Mouse (Mus musculus): ENCODE results near the gene Traf3ip1. TPM values are rescaled to one million over a fixed set of nuclear protein-coding genes. Genes with fewer than 3 reads are reported as not detected.

Traf3ip1 gene
- polyA plus RNA-seq, 1 experiment = 8.0 TPM

DNA sequence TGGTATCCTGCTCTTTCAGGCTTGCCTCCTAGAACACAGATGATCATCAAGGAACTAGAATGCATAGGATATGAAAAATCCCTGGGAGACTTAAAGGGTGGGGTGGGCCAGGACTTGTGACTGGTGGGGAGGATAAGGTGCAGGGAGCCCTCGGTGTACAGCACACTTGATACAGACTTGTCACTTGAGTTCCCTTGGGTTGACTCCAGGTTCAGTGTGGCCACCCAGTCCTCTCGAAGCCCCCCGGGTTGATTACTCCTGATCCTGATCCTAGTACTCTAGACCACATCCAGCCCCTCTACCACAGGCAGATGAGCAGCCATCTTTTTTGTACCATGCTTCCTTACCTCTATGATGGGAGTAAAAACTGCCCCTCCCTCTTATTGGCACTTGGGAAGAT, 39.5 kb upstream of the Traf3ip1 start:
- TF ChIP-seq CTCF (IDR thresholded peaks at IDR 0.05; ENCODE audit: borderline replicate concordance, insufficient read depth, low read length) (no peak), POLR2A (IDR thresholded peaks at IDR 0.05; ENCODE audit: low read depth, low read length) (no peak)
- Histone ChIP-seq H3K4me3 (ENCODE audit: insufficient read depth, low read length) (no peak overlapping the region), H3K27ac (ENCODE audit: insufficient read depth, low read length) (no peak overlapping the region), H3K4me1 (ENCODE audit: control insufficient read depth, insufficient read depth, low read length) (peaks cover 8% of the 10 kb centered on the region)

DNA sequence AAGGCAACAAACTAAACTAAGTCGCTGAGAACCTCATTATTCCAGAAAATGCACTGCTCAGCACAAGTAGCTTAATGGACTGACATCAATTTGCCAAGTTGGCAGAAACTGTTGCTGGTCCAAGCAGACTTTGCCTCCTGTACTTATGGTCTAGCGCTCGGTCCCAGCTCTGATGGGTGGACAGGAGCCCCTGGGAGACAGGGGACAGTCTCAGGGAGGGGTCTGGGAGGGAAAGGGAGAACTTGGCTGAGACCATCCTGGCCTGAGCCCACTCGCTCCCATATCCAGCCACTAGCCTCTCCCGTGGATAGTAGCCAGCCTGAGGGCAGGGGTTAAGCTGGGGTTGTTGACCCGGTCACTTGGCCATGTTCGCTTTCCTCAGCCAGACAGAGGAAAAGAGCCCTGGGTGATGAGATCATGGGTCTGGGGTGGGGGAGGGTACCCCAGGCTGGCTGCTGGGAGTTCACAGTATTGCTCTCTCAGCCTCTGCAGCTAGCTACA, 38.7 kb upstream of the Traf3ip1 start:
- Histone ChIP-seq H3K4me1 (ENCODE audit: control insufficient read depth, insufficient read depth, low read length) (peaks cover 10% of the 10 kb centered on the region), H3K4me3 (ENCODE audit: insufficient read depth, low read length) (no peak overlapping the region), H3K27ac (ENCODE audit: insufficient read depth, low read length) (peak overlapping the region; percentile 64)
- TF ChIP-seq CTCF (IDR thresholded peaks at IDR 0.05; ENCODE audit: borderline replicate concordance, insufficient read depth, low read length) (no peak), POLR2A (IDR thresholded peaks at IDR 0.05; ENCODE audit: low read depth, low read length) (no peak)

DNA sequence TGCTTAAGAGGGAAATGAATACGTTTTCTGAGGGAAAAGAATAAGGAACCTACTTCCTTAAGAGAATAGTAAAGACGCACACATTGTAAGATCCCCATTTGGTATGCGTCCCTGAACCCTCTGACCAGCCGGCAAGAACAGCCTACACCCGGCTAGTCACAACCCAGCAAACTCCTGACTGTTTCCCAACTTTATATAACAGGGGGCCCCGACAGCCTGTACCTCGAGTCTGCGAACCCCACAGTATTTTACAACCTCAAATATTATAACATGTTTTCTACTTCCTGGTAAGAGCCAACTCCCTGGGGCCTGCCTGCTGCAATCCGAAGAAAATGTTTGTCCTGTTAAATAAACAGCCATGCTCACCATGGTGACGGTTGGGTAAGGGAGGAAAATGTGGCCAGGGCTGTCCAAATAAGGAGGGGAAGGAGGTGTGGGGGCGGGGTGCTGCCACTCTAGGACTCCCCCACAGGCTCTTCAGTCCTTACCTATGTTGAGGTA, 38.1 kb upstream of the Traf3ip1 start:
- Histone ChIP-seq H3K27ac (ENCODE audit: insufficient read depth, low read length) (peak overlapping the region; percentile 64), H3K4me1 (ENCODE audit: control insufficient read depth, insufficient read depth, low read length) (peaks cover 10% of the 10 kb centered on the region), H3K4me3 (ENCODE audit: insufficient read depth, low read length) (no peak overlapping the region)
- TF ChIP-seq POLR2A (IDR thresholded peaks at IDR 0.05; ENCODE audit: low read depth, low read length) (no peak), CTCF (IDR thresholded peaks at IDR 0.05; ENCODE audit: borderline replicate concordance, insufficient read depth, low read length) (no peak)

DNA sequence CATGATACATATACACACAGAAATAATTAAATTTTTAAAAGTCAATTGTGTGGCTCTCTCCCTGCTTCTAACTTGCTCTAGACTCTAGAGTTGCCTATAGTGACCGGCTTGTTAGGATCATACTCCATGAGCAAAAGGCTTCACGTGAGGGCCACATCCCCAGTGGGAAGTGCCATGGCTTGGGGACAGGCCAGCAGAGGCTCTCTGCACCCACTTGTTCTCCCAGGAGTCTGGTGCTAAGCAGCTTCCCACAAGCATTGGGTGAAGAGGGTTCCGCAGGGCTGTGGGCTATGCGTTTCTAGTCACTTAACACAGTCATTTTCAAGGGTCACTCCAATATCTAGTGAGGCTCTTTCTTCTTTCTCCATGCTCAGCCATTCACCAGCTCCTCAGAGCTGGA, 37.3 kb upstream of the Traf3ip1 start:
- peaks cover 10% of the 10 kb centered on the region for H3K4me1 ChIP-seq (ENCODE audit: control insufficient read depth, insufficient read depth, low read length)
- no peak for TF ChIP-seq CTCF (IDR thresholded peaks at IDR 0.05; ENCODE audit: borderline replicate concordance, insufficient read depth, low read length)
- TF ChIP-seq POLR2A (IDR thresholded peaks at IDR 0.05; ENCODE audit: low read depth, low read length) = no peak

DNA sequence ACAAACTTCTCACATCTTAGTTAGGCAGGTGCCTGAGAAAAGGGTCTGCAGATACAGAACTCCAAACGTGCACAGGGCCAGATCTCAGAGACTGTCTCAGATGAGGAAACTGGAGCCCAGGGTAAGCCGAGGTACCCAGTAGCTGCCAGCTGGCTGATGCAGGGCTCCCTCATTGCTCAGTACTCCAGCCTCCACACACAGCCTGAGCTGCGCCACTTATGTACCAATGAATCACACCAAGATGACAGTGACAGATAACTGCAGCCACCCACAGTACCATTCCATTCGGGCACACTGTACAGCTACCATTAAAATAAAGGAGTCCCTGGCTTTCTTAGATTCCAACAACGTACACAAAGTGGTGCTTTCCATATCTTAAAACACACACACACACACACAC, 36.7 kb upstream of the Traf3ip1 start:
- Histone ChIP-seq H3K4me1 (ENCODE audit: control insufficient read depth, insufficient read depth, low read length) (peaks cover 10% of the 10 kb centered on the region), H3K4me3 (ENCODE audit: insufficient read depth, low read length) (no peak overlapping the region), H3K27ac (ENCODE audit: insufficient read depth, low read length) (peak overlapping the region; percentile 57)
- TF ChIP-seq POLR2A (IDR thresholded peaks at IDR 0.05; ENCODE audit: low read depth, low read length) = no peak
- TF ChIP-seq CTCF (IDR thresholded peaks at IDR 0.05; ENCODE audit: borderline replicate concordance, insufficient read depth, low read length) = no peak

More for the DNA sequence above, 37.3 kb upstream of the Traf3ip1 start:
- Histone ChIP-seq H3K27ac (ENCODE audit: insufficient read depth, low read length) (no peak overlapping the region), H3K4me3 (ENCODE audit: insufficient read depth, low read length) (no peak overlapping the region)

DNA sequence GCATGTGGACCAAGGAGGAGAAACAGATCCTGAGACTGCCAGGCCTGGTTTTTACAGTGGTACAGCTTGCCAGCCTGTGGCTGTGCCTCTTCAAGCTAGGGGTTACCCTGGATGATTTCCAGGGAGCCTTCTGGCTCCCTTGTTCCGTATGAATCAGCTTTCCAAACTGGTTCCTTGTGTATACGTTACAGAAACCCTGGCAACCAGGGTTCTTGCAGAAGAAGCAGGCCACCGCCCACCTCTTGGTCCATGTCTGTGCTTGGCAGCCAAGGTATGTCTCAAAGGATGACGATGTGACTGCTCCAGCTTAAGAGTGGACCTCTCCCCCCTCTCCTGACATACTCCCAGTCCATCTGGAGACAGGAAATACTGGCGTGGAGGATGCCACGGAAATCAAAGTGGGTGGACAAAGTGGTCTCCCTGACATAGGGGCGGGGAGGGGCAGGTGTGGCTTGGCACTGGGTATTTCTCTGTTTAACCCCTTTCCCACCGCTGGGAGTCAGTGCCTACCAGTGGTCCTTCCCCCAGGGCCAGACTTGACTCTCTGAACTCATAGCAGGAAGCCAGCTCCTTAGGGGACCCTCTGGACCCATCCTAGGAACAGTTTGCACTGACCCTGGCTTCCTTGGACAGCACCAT, 36.1 kb upstream of the Traf3ip1 start:
- H3K27ac ChIP-seq (ENCODE audit: insufficient read depth, low read length) = peak overlapping the region; percentile 57

DNA sequence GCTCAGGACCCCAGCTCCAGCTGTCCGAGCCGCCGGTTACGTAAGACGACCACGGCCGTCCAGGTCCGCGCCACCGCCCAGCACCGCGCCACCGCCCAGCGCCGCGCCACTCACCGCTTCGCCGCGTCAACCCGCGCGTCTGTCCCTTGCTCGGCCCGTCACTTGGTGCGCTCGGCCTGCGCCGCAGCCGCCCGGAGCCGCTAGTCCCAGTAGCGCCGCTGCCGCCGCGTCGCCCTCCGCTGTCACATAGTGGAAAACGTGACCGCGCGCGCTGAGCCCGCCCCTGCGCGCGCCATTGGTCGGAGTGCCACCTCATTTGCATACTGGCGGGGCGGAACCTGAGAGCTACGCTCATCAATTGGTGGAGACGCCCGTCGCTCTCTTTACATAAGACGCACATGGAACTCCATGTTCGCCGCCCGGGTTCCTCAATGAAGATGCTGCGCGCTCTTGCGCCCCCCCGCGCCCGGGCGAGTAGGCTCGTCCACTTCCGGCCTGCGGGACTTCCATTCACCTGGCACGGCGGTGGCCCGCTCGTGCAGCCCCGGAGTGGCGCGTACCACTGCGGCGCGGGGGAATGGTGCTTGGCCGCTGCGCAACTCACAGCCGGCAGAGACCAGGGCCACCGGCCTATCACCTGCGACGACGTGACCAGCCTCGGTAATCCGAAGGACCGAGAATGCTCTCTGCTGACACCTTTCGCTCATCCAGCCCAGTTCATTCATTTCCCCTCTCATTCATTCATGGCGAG, 35.2 kb upstream of the Traf3ip1 start, which contains the start of gene Per2:
Per2 (minus strand) TSS at position 266 of the 751 bp plus-strand sequence.
- Histone ChIP-seq H3K4me3 (ENCODE audit: insufficient read depth, low read length) (peak within 1 kb of the TSS; percentile 41), H3K27ac (ENCODE audit: insufficient read depth, low read length) (no peak within 1 kb of the TSS), H3K4me1 (ENCODE audit: control insufficient read depth, insufficient read depth, low read length) (peaks cover 10% of the 10 kb centered on the region)
- 0 out of 2 replicates have a peak, but pooled peaks have one; percentile 23 for TF ChIP-seq CTCF (IDR thresholded peaks at IDR 0.05; ENCODE audit: borderline replicate concordance, insufficient read depth, low read length)
- TF ChIP-seq POLR2A (IDR thresholded peaks at IDR 0.05; ENCODE audit: low read depth, low read length) = no peak; the same call in 1 of the 2 replicates

More for the DNA sequence above, 36.1 kb upstream of the Traf3ip1 start:
- Histone ChIP-seq H3K4me3 (ENCODE audit: insufficient read depth, low read length) (peak overlapping the region; percentile 41), H3K4me1 (ENCODE audit: control insufficient read depth, insufficient read depth, low read length) (peaks cover 10% of the 10 kb centered on the region)
- TF ChIP-seq POLR2A (IDR thresholded peaks at IDR 0.05; ENCODE audit: low read depth, low read length) (no peak), CTCF (IDR thresholded peaks at IDR 0.05; ENCODE audit: borderline replicate concordance, insufficient read depth, low read length) (no peak)

DNA sequence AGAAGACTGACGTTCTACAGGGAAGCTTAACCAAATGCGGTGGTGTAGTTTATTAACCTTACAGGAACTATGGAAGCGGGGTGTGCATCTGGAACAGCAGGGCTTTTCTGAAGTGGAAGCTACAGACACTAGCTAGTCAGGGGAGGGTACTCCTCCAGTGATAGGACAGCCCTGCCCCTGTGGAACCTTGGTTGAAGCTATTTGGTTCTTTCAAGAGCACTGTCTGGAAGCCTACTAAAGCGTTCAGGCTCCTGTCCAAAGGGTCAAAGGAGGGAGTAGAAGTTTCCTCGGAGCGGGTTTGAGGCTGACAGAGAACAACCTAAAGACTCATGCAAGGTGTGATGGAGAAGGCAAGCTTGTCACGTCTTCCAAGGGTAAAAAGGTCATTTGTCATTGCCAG, 34.4 kb upstream of the Traf3ip1 start:
- no peak overlapping the region for H3K27ac ChIP-seq (ENCODE audit: insufficient read depth, low read length)
- TF ChIP-seq POLR2A (IDR thresholded peaks at IDR 0.05; ENCODE audit: low read depth, low read length) (no peak), CTCF (IDR thresholded peaks at IDR 0.05; ENCODE audit: borderline replicate concordance, insufficient read depth, low read length) (no peak)
- H3K4me1 ChIP-seq (ENCODE audit: control insufficient read depth, insufficient read depth, low read length) = peaks cover 10% of the 10 kb centered on the region
- H3K4me3 ChIP-seq (ENCODE audit: insufficient read depth, low read length) = no peak overlapping the region

DNA sequence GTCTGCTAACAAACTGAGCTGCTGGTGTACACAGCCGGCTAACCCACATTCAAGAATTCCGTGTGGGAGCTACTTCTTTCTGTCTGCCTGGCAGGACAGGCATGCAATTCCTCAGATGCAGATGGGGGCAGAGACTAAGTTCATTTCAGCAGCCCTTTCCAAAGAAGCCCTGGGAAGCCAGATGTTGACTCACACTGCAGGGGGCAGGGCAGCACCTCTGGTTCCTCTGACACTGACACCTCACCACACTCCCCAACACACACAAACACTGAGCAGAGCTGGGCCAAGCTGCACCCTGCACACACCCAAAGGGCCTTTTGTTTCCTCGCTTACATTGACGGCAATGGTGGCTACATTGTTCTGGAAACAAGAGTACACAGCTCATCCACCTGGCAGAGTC, 33.9 kb upstream of the Traf3ip1 start:
- Histone ChIP-seq H3K4me3 (ENCODE audit: insufficient read depth, low read length) (no peak overlapping the region), H3K4me1 (ENCODE audit: control insufficient read depth, insufficient read depth, low read length) (peaks cover 10% of the 10 kb centered on the region), H3K27ac (ENCODE audit: insufficient read depth, low read length) (no peak overlapping the region)
- TF ChIP-seq CTCF (IDR thresholded peaks at IDR 0.05; ENCODE audit: borderline replicate concordance, insufficient read depth, low read length) = no peak
- no peak for TF ChIP-seq POLR2A (IDR thresholded peaks at IDR 0.05; ENCODE audit: low read depth, low read length)
